Mouse (Mus musculus): ENCODE data around the gene Pdlim5. TPM values are rescaled to one million over a fixed set of nuclear protein-coding genes. Genes with fewer than 3 reads are reported as not detected.

The Pdlim5 gene
- total RNA-seq, 1 experiment: 38.8 TPM

DNA sequence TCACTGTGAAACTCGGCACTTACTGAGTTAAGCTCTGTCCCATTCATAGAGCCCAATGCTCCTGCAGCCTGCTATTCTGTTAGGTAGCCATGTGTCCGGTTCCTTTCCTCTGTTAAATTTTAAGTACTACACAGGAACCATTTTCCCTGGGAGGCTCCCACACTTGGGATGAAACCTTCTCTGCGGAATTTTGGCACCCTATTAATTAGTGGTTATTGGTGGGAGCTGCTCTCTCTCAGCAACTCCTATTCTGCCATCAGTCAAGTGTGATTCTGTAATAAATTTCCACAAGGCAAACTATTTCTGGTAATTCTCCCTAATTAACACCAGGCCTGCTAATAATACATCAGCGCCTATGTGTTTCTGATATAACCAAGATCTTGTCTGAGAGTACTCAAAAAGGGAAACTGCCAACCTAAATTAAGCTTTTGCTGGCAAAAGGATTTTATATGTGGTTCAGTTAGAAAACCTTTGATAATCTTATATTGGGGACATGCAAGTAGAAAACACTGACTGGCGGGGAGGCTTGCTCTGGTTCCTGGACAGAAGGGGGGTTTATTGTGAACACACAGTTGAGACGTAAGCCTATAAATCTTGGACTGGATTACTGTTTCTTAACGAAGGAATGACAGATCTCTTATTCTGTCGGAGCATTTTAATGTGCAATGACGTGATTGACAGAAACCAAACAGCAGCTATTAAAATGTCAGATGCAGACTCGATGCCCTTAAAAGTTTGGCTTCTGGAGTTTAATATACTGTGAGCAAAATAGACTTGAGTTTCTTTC, 157.0 kb downstream of the Pdlim5 start:
- TF ChIP-seq MAFK (IDR thresholded peaks at IDR 0.05; ENCODE audit: insufficient read depth, low read depth, low read length) (no peak), HCFC1 (IDR thresholded peaks at IDR 0.05; ENCODE audit: borderline replicate concordance, insufficient read depth, low read length) (no peak), CHD2 (IDR thresholded peaks at IDR 0.05; ENCODE audit: low read depth, low read length) (no peak), ZNF384 (IDR thresholded peaks at IDR 0.05; ENCODE audit: low read depth, low read length) (no peak), ZC3H11A (IDR thresholded peaks at IDR 0.05; ENCODE audit: borderline replicate concordance, low read depth, low read length) (no peak)
- Histone ChIP-seq H3K27ac (ENCODE audit: insufficient read depth, low read depth, low read length, poor library complexity, severe bottlenecking) (no peak overlapping the region), H3K9ac (ENCODE audit: insufficient read depth, low read depth, low read length, poor library complexity, severe bottlenecking) (no peak overlapping the region)

DNA sequence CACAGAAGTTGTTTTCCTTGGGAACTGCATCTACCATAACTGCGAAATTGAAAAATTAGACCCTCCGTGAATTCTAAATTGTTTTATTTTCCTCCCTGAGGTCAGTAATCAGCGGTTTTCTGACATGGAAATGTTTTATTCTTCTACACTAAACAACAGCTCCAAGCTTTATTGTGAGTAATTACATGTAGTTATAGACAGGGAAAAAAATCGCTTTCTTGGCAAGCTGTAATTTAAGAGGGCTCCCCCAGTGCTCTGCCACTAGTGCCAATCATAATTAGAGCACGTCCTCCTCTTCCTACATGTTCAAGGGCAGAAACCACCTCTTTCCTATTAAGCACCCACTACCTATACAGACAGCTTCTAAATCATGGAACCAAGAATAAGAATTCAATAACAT, 157.9 kb downstream of the Pdlim5 start:
- Histone ChIP-seq H3K9ac (ENCODE audit: insufficient read depth, low read depth, low read length, poor library complexity, severe bottlenecking) (no peak overlapping the region), H3K36me3 (ENCODE audit: control insufficient read depth, insufficient read depth, low read length, poor library complexity, severe bottlenecking) (no peaks in the 10 kb centered on the region; the same call in 1 of the 2 replicates), H3K27ac (ENCODE audit: insufficient read depth, low read depth, low read length, poor library complexity, severe bottlenecking) (no peak overlapping the region), H3K4me1 (ENCODE audit: control insufficient read depth in 2 of 2, insufficient read depth in 2 of 2, low read length in 2 of 2, poor library complexity in 1 of 2) (no peaks in the 10 kb centered on the region), H3K4me3 (ENCODE audit: insufficient read depth in 1 of 2, low read depth in 1 of 2, low read length in 2 of 2, poor library complexity in 1 of 2, severe bottlenecking in 1 of 2) (no peak overlapping the region), H3K9me3 (ENCODE audit: control insufficient read depth, insufficient read depth, low read depth, low read length) (no peaks in the 10 kb centered on the region)
- no peak for TF ChIP-seq MAFK (IDR thresholded peaks at IDR 0.05; ENCODE audit: insufficient read depth, low read depth, low read length)
- no peak for TF ChIP-seq ZC3H11A (IDR thresholded peaks at IDR 0.05; ENCODE audit: borderline replicate concordance, low read depth, low read length)
- no peak for TF ChIP-seq ZNF384 (IDR thresholded peaks at IDR 0.05; ENCODE audit: low read depth, low read length)
- in situ Hi-C loops (cut with MboI; ENCODE audit: low sequenced_read_pairs in 2 of 2, unreplicated experiment in 2 of 2): no loop called here
- DNase-seq (ENCODE audit: low read depth, low spot score): no peak

More for the DNA sequence above, 157.0 kb downstream of the Pdlim5 start:
- DNase-seq (ENCODE audit: low read depth, low spot score): no peak
- Histone ChIP-seq H3K36me3 (ENCODE audit: control insufficient read depth, insufficient read depth, low read length, poor library complexity, severe bottlenecking) (no peaks in the 10 kb centered on the region; the same call in 1 of the 2 replicates), H3K9me3 (ENCODE audit: control insufficient read depth, insufficient read depth, low read depth, low read length) (no peaks in the 10 kb centered on the region), H3K4me3 (ENCODE audit: insufficient read depth in 1 of 2, low read depth in 1 of 2, low read length in 2 of 2, poor library complexity in 1 of 2, severe bottlenecking in 1 of 2) (no peak overlapping the region), H3K4me1 (ENCODE audit: control insufficient read depth in 2 of 2, insufficient read depth in 2 of 2, low read length in 2 of 2, poor library complexity in 1 of 2) (no peaks in the 10 kb centered on the region)
- in situ Hi-C loops (cut with MboI; ENCODE audit: low sequenced_read_pairs in 2 of 2, unreplicated experiment in 2 of 2): no loop called here

- Histone ChIP-seq H3K36me3 (ENCODE audit: control insufficient read depth, insufficient read depth, low read length, poor library complexity, severe bottlenecking) (no peaks in the 10 kb centered on the region), H3K4me1 (ENCODE audit: control insufficient read depth in 2 of 2, insufficient read depth in 2 of 2, low read length in 2 of 2, poor library complexity in 1 of 2) (no peaks in the 10 kb centered on the region), H3K4me3 (ENCODE audit: insufficient read depth in 1 of 2, low read depth in 1 of 2, low read length in 2 of 2, poor library complexity in 1 of 2, severe bottlenecking in 1 of 2) (no peak overlapping the region), H3K27ac (ENCODE audit: insufficient read depth, low read depth, low read length, poor library complexity, severe bottlenecking) (no peak overlapping the region), H3K9ac (ENCODE audit: insufficient read depth, low read depth, low read length, poor library complexity, severe bottlenecking) (no peak overlapping the region), H3K9me3 (ENCODE audit: control insufficient read depth, insufficient read depth, low read depth, low read length) (no peaks in the 10 kb centered on the region)
- no peak for TF ChIP-seq ZNF384 (IDR thresholded peaks at IDR 0.05; ENCODE audit: low read depth, low read length)
- no peak for TF ChIP-seq ZC3H11A (IDR thresholded peaks at IDR 0.05; ENCODE audit: borderline replicate concordance, low read depth, low read length)
- TF ChIP-seq CHD2 (IDR thresholded peaks at IDR 0.05; ENCODE audit: low read depth, low read length): no peak
- no peak for TF ChIP-seq HCFC1 (IDR thresholded peaks at IDR 0.05; ENCODE audit: borderline replicate concordance, insufficient read depth, low read length)
- no peak for TF ChIP-seq MAFK (IDR thresholded peaks at IDR 0.05; ENCODE audit: insufficient read depth, low read depth, low read length)
- in situ Hi-C loops (cut with MboI; ENCODE audit: low sequenced_read_pairs in 2 of 2, unreplicated experiment in 2 of 2): no loop called here
- DNase-seq (ENCODE audit: low read depth, low spot score): no peak
Observed at GRCm38 (mm10) chr3:142233606-142234465, 161.7 kb downstream of the Pdlim5 start.

DNA sequence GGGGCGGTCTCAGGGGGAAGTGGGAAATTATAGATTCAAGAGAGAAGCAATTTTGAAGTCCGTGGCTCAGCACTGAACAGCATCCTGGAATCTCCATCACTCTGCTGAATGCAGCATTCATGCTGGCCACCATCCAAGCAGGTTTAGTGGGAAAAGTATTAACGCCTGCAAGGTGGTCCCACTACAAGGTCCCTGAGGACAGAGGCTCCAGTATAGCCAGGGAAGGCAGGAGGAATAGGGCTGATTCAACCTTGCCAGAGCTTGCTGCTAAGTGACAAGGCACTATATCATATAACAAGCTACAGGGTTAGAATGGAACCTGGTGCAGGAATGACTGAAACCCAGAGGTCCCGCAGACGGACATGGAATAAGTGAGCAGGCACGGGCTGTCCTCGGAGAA, 166.8 kb downstream of the Pdlim5 start:
- DNase-seq (ENCODE audit: low read depth, low spot score): no peak
- H3K36me3 ChIP-seq (ENCODE audit: control insufficient read depth, insufficient read depth, low read length, poor library complexity, severe bottlenecking): no peaks in the 10 kb centered on the region
- H3K4me1 ChIP-seq (ENCODE audit: control insufficient read depth in 2 of 2, insufficient read depth in 2 of 2, low read length in 2 of 2, poor library complexity in 1 of 2): no peaks in the 10 kb centered on the region
- no peaks in the 10 kb centered on the region for H3K9me3 ChIP-seq (ENCODE audit: control insufficient read depth, insufficient read depth, low read depth, low read length)
- H3K4me3 ChIP-seq (ENCODE audit: insufficient read depth in 1 of 2, low read depth in 1 of 2, low read length in 2 of 2, poor library complexity in 1 of 2, severe bottlenecking in 1 of 2): no peak overlapping the region
- TF ChIP-seq ZC3H11A (IDR thresholded peaks at IDR 0.05; ENCODE audit: borderline replicate concordance, low read depth, low read length): no peak
- no peak for TF ChIP-seq CHD2 (IDR thresholded peaks at IDR 0.05; ENCODE audit: low read depth, low read length)
- TF ChIP-seq ZNF384 (IDR thresholded peaks at IDR 0.05; ENCODE audit: low read depth, low read length): no peak
- TF ChIP-seq MAFK (IDR thresholded peaks at IDR 0.05; ENCODE audit: insufficient read depth, low read depth, low read length): no peak
- TF ChIP-seq HCFC1 (IDR thresholded peaks at IDR 0.05; ENCODE audit: borderline replicate concordance, insufficient read depth, low read length): no peak
- no peak overlapping the region for H3K9ac ChIP-seq (ENCODE audit: insufficient read depth, low read depth, low read length, poor library complexity, severe bottlenecking)
- in situ Hi-C loops (cut with MboI; ENCODE audit: low sequenced_read_pairs in 2 of 2, unreplicated experiment in 2 of 2): no loop called here
- H3K27ac ChIP-seq (ENCODE audit: insufficient read depth, low read depth, low read length, poor library complexity, severe bottlenecking): no peak overlapping the region
